Mouse (Mus musculus) forebrain, embryonic 16.5 days (tissue): ENCODE results near the gene Pfn1. TPM values are rescaled to one million over a fixed set of nuclear protein-coding genes. Genes with fewer than 3 reads are reported as not detected.

Experiments
- ATAC-seq: fragments of 200-750 bp; cut with Nextera tagmentation; 2 replicates; pipeline ENCODE4 v1.8.0; 2017; ENCODE audit warnings: mild to moderate bottlenecking, moderate library complexity
- H3K27ac ChIP-seq: fragments of 300-500 bp; sonication (generic); 2 replicates; pipeline ENCODE4 v1.5.1; 2014; ENCODE audit warnings: low read length, control low read depth
- H3K27me3 ChIP-seq: fragments of 300-500 bp; sonication (generic); replicated peaks from 2 replicates; pipeline ENCODE4 v1.6.1; 2014; ENCODE audit warnings: low read length; ENCODE audit not compliant: control insufficient read depth, insufficient read depth
- H3K36me3 ChIP-seq: fragments of 300-500 bp; sonication (generic); 2 replicates; pipeline ENCODE4 v1.6.1; 2014; ENCODE audit not compliant: control insufficient read depth, insufficient read depth
- H3K4me1 ChIP-seq: fragments of 300-500 bp; sonication (generic); replicated peaks from 2 replicates; pipeline ENCODE4 v1.6.1; 2014; ENCODE audit warnings: low read length; ENCODE audit not compliant: control insufficient read depth, insufficient read depth
- H3K4me2 ChIP-seq: fragments of 300-500 bp; sonication (generic); 2 replicates; pipeline ENCODE4 v1.6.1; 2014; ENCODE audit warnings: mild to moderate bottlenecking, low read length, control low read depth
- H3K4me3 ChIP-seq: fragments of 300-500 bp; sonication (generic); replicated peaks from 2 replicates; pipeline ENCODE4 v1.5.1; 2014; ENCODE audit warnings: mild to moderate bottlenecking, low read length, control low read depth
- H3K9ac ChIP-seq: fragments of 300-500 bp; sonication (generic); replicated peaks from 2 replicates; pipeline ENCODE4 v1.6.1; 2014; ENCODE audit warnings: low read depth, low read length, control low read depth
- H3K9me3 ChIP-seq: fragments of 300-500 bp; sonication (generic); 2 replicates; pipeline ENCODE4 v1.6.1; 2016; ENCODE audit warnings: low read length; ENCODE audit not compliant: control insufficient read depth
- WGBS: fragments of 180-500 bp; shearing (Covaris S2); extraction: QIAGEN DNeasy Blood & Tissue Kit; methylation state at CpG from one replicate; pipeline ENCODE4 v1.1.7; 2014; 5-methylcytosine and 5-hydroxymethylcytosine counted together
- polyA plus RNA-seq: library from polyadenylated mRNA; unstranded; fragments of >200 nt; fragmentation: Nextera tagmentation; extraction: Ambion mirVana; gene quantifications from 2 replicates; pipeline ENCODE4 v1.2.1, GENCODE M21; 2015

The Pfn1 gene
- polyA plus RNA-seq, 1 experiment from 2014 or later: 642 TPM

DNA sequence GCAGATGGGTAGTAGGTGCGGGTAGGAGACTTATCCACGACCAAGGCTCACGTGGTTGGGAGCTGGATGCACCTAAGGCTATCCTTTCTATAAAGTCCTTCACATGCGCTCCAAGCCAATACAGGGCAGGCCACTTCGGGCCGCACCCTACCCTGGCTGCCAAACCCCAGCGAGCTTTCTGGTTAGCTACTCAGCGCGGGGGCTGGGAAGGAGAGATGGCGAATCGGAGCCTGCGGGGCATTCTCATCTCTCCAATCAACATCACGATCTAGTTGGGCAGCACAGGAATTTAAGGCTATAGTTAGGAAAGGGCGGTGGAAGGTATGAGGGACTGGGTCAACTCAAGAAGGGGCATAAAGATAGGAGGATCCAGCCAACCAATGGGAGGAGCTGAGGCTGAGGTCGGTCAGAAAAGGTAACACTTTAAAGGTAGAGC lies 13.9 kb upstream of the Pfn1 start:
- peaks cover 15% of the 10 kb centered on the region for H3K36me3 ChIP-seq
- H3K4me2 ChIP-seq: peak overlapping the region; percentile 83
- no peaks in the 10 kb centered on the region for H3K9me3 ChIP-seq
- H3K9ac ChIP-seq: peak overlapping the region; percentile 56
- peak; percentile 34 for ATAC-seq
- 1% methylated on average over 15 of the region's 15 CpGs for WGBS
- H3K27me3 ChIP-seq: no peaks in the 10 kb centered on the region
- H3K4me1 ChIP-seq: peaks cover 24% of the 10 kb centered on the region
- H3K27ac ChIP-seq: peak overlapping the region; percentile 97
- peak overlapping the region; percentile 66 for H3K4me3 ChIP-seq

DNA sequence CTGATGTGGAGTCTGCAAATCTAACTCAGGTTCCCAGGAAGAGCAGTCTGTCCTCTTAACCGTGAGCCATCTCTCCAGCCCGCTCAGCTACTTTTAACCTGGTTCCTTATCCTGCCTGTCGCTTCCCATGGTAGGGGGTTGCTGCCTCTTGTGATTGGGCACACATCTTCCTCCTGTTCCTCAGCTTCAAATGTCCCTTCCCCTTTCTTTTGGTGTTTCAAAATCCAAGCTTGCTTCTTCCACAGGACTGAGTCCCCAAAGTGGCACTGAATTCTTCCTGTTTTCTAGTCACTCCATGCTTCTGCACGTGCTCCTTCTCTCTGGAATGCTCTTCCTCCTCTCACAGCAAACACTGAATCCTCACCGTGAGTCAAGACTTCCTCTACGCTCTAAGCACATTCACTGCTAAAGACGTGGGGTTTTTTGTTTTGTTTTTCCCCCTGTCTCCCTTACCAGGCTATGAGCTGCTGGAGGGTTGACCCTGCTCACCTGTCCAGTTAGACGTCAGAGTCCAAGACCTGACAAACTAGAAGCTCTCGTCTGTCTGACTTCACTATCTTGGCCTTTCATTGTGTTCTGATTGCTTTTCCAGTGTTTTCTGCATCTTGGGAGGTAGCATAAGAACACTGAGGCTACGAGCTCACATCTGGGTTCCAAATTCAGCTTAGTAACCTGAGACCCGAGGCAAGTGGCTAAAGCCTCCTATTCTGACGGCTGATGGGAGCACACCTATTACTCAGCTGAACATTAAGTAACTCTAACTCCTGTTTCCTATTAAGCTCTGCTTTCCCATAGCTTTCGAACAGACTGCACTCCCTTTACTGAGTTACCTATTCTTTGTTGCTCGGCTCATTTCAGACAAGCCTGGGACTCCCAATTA lies 13.1 kb upstream of the Pfn1 start:
- H3K9ac ChIP-seq: peak overlapping the region; percentile 56
- H3K27me3 ChIP-seq: no peaks in the 10 kb centered on the region
- H3K4me3 ChIP-seq: peak overlapping the region; percentile 66
- H3K4me2 ChIP-seq: peak overlapping the region; percentile 83
- H3K27ac ChIP-seq: peak overlapping the region; percentile 97; the same call in 1 of the 2 replicates
- ATAC-seq: no peak
- H3K9me3 ChIP-seq: no peaks in the 10 kb centered on the region
- H3K36me3 ChIP-seq: peaks cover 21% of the 10 kb centered on the region
- H3K4me1 ChIP-seq: peaks cover 24% of the 10 kb centered on the region
- WGBS: 73% methylated on average over 14 of the region's 14 CpGs

DNA sequence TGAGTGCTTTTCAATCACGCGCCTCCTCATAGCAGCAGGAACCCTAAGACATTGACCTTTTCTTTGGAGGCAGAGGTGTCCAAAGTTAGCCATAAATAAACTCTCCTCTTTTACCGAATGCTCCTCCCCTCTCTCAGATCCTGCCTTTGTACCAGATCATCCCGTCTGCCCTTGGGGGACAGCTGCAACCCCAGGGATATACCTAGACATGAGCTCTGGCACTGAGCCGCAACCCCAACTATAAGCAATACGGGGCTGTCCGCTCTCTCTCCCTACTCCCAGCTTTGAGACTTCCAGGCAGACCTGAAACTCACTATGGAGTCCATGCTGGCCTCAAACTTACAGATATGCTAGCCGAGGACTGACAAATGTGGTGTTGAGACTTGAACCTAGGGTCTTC lies 12.2 kb upstream of the Pfn1 start:
- H3K4me3 ChIP-seq: no peak overlapping the region; the same call in 1 of the 2 replicates
- H3K27me3 ChIP-seq: no peaks in the 10 kb centered on the region
- 94% methylated on average over 8 of the region's 8 CpGs for WGBS
- ATAC-seq: no peak
- no peak overlapping the region for H3K27ac ChIP-seq
- H3K4me2 ChIP-seq: no peak overlapping the region
- H3K4me1 ChIP-seq: peaks cover 24% of the 10 kb centered on the region
- H3K36me3 ChIP-seq: peaks cover 26% of the 10 kb centered on the region
- H3K9ac ChIP-seq: no peak overlapping the region
- H3K9me3 ChIP-seq: no peaks in the 10 kb centered on the region

DNA sequence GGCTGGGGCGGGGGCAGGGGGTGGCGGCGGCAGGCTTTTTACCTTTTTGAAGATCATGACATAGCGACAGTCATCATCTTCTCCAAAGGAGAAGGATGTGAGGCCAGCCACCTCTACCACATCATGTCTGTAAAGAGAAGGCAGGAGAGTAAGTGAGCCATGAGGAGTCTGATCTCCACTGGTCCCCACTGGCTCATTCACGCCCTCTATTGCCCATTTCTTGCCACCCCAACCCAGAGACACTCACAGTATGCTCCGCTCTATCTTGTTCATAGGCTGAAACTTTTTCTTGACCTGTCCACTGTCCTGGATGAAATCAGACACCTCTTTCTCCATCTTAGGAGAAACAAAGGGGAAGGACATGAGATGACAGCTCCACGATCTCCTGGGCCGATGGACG lies 10.3 kb upstream of the Pfn1 start:
- H3K9ac ChIP-seq: no peak overlapping the region
- no peak overlapping the region for H3K4me2 ChIP-seq
- no peak overlapping the region for H3K27ac ChIP-seq
- peaks cover 26% of the 10 kb centered on the region for H3K36me3 ChIP-seq
- H3K27me3 ChIP-seq: no peaks in the 10 kb centered on the region
- no peaks in the 10 kb centered on the region for H3K9me3 ChIP-seq
- ATAC-seq: no peak
- WGBS: 95% methylated on average over 9 of the region's 9 CpGs
- peaks cover 11% of the 10 kb centered on the region for H3K4me1 ChIP-seq
- no peak overlapping the region for H3K4me3 ChIP-seq

DNA sequence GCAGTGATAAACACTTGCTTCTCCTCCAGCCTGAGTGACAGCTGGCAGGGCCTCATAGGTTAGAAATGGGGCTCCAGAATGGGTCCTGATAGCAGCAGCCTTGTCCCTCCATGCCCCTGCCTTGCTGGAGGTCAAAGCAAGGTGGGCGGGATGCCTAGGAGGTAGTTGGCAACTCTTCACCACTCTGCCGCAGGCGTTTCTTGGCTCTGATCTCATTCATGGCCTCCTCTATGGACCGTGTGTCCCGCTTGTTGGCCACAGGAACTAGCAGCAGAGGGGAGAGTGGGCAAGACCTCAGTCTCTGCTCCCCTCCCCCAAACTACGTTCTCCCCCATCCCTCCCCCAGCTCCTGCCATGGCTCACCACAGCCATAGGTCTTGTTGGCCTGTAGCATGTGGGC lies 9.5 kb upstream of the Pfn1 start:
- whole genome bisulfite sequencing: 88% methylated on average over 6 of the region's 6 CpGs
- H3K4me1 ChIP-seq: peaks cover 11% of the 10 kb centered on the region
- H3K9me3 ChIP-seq: no peaks in the 10 kb centered on the region
- H3K9ac ChIP-seq: no peak overlapping the region
- peaks cover 26% of the 10 kb centered on the region for H3K36me3 ChIP-seq
- no peak overlapping the region for H3K4me2 ChIP-seq
- H3K27ac ChIP-seq: no peak overlapping the region
- ATAC-seq: no peak
- no peaks in the 10 kb centered on the region for H3K27me3 ChIP-seq
- H3K4me3 ChIP-seq: no peak overlapping the region

DNA sequence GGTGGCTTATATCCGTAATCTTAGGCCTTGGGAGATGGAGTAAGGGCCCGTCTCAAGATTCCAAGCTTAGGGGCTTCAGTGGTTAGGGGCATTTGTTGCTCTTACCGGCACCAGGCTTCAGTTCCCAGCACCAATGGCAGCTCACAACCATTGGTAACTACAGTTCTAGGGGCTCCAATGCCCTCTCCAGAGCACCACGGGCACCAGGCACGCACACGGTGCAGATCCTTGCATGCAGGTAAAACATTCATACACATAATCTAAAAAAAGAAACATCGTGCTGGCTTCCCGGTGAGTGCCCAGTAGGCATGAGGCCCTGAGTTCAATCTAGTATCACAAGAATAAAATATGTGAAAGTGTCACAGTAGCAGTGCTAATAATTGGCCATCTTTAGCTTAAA lies 8.7 kb upstream of the Pfn1 start:
- peaks cover 26% of the 10 kb centered on the region for H3K36me3 ChIP-seq
- no peak overlapping the region for H3K9ac ChIP-seq
- no peak overlapping the region for H3K27ac ChIP-seq
- H3K4me3 ChIP-seq: no peak overlapping the region
- no peak for ATAC-seq
- no peaks in the 10 kb centered on the region for H3K27me3 ChIP-seq
- no peak overlapping the region for H3K4me2 ChIP-seq
- 96% methylated on average over 8 of the region's 8 CpGs for WGBS
- peaks cover 8% of the 10 kb centered on the region for H3K4me1 ChIP-seq
- no peaks in the 10 kb centered on the region for H3K9me3 ChIP-seq

DNA sequence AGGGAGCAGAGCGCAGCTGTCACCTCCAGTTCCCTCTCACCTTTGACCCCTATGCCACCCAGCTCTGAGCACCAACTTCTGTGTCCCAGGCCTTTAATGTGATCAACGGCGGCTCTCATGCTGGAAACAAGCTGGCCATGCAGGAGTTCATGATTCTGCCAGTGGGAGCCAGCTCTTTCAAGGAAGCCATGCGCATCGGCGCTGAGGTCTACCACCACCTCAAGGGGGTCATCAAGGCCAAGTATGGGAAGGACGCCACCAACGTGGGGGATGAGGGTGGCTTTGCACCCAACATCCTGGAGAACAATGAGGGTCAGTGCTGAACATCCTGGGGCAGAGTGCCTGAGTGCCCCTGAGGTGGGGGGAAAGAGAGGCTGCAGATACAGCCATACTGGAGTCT lies 6.1 kb upstream of the Pfn1 start:
- Histone ChIP-seq H3K27me3 (no peaks in the 10 kb centered on the region), H3K36me3 (peaks cover 26% of the 10 kb centered on the region), H3K4me3 (no peak overlapping the region), H3K4me1 (peaks cover 9% of the 10 kb centered on the region), H3K4me2 (no peak overlapping the region), H3K9ac (no peak overlapping the region), H3K9me3 (no peaks in the 10 kb centered on the region), H3K27ac (no peak overlapping the region)
- ATAC-seq: no peak
- 94% methylated on average over 8 of the region's 8 CpGs for WGBS

DNA sequence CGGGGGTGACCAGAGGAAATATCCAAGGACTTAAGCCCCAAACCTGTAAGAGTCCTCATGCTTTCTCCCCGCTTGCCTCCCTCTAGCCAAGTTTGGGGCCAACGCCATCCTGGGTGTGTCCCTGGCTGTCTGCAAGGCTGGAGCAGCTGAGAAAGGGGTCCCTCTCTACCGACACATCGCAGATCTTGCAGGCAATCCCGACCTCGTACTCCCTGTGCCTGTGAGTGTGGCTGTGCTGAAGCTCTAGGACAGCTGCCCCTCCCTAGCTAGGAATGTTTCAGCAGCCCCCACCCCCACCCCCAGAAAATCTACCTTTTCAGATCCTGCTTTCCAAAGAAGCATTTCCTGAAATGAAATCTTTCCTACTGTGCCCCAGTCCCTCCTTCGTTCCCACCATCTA lies 4.5 kb upstream of the Pfn1 start:
- peaks cover 14% of the 10 kb centered on the region for H3K36me3 ChIP-seq
- no peak overlapping the region for H3K4me2 ChIP-seq
- H3K9me3 ChIP-seq: no peaks in the 10 kb centered on the region
- H3K9ac ChIP-seq: no peak overlapping the region
- no peak for ATAC-seq
- no peak overlapping the region for H3K4me3 ChIP-seq
- H3K27me3 ChIP-seq: no peaks in the 10 kb centered on the region
- WGBS: 83% methylated on average over 8 of the region's 8 CpGs
- peaks cover 14% of the 10 kb centered on the region for H3K4me1 ChIP-seq
- no peak overlapping the region for H3K27ac ChIP-seq

DNA sequence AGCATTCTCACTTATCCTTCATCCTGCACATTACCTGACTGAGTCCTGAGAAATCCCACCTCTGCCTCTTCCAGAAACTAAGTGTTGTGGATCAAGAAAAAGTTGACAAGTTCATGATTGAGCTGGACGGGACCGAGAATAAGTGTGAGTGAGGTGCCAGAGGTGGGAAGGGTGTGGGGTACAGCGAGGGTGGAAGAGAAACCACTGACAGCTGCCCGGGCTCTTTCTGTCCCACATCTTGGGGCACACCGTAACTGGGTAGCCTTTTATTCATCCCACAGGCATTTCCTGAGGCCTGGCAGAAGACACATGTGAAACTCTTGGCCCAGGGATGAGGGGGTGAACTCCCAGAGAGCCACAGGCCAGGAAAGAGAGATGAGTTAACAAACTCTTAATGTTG lies 4.1 kb upstream of the Pfn1 start:
- Histone ChIP-seq H3K4me3 (no peak overlapping the region), H3K9ac (no peak overlapping the region), H3K9me3 (no peaks in the 10 kb centered on the region), H3K36me3 (peaks cover 12% of the 10 kb centered on the region; the same call in 1 of the 2 replicates), H3K27me3 (no peaks in the 10 kb centered on the region), H3K4me2 (no peak overlapping the region), H3K27ac (no peak overlapping the region), H3K4me1 (peaks cover 14% of the 10 kb centered on the region)
- no peak for ATAC-seq
- 93% methylated on average over 5 of the region's 5 CpGs for WGBS
